Mouse (Mus musculus): ENCODE measurements around the gene Ypel5. TPM values are rescaled to one million over a fixed set of nuclear protein-coding genes. Genes with fewer than 3 reads are reported as not detected.

Ypel5 gene
- polyA plus RNA-seq, 1 experiment from 2014 or later, result 74.5 TPM

GRCm38 (mm10) chr17:72820425-72820824 lies 15.8 kb upstream of the Ypel5 start:
- Histone ChIP-seq H3K27ac (replicated peaks) (no peak overlapping the region), H3K4me3 (no peak overlapping the region), H3K9me3 (no peaks in the 10 kb centered on the region), H3K4me1 (no peaks in the 10 kb centered on the region), H3K27me3 (no peaks in the 10 kb centered on the region), H3K9ac (replicated peaks) (no peak overlapping the region), H3K36me3 (no peaks in the 10 kb centered on the region), H3K4me2 (replicated peaks) (no peak overlapping the region)
- 76% methylated on average over 4 of the region's 4 CpGs for WGBS
- ATAC-seq (ENCODE audit: low FRiP score, low read depth), result no peak

DNA sequence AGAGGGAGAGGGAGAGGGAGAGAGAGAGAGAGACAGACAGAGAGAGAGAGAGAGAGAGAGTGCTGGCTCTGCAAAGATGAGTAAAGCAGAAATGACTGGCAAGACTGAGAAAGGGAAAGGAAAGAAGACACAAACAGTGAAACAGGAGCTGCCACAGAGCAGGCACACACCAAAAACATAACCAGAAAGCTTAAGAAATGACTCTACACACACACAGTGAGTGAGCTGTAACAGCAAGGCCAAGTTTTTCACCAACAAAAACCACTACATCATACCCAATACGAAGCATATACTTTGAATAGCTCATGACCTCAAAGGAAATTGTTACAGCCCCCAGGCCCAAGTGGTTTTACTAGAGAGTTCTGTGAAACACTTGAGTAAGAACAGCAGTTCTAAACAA lies 14.3 kb upstream of the Ypel5 start:
- H3K9me3 ChIP-seq, result no peaks in the 10 kb centered on the region
- no peak overlapping the region for H3K9ac ChIP-seq (replicated peaks)
- H3K36me3 ChIP-seq, result no peaks in the 10 kb centered on the region
- no peaks in the 10 kb centered on the region for H3K27me3 ChIP-seq
- H3K4me1 ChIP-seq, result no peaks in the 10 kb centered on the region
- H3K27ac ChIP-seq (replicated peaks), result no peak overlapping the region
- no peak for ATAC-seq (ENCODE audit: low FRiP score, low read depth)
- 74% methylated on average over 1 of the region's 1 CpGs for WGBS
- H3K4me2 ChIP-seq (replicated peaks), result no peak overlapping the region
- H3K4me3 ChIP-seq, result no peak overlapping the region

GRCm38 (mm10) chr17:72826916-72827534 lies 9.2 kb upstream of the Ypel5 start:
- Histone ChIP-seq H3K4me3 (no peak overlapping the region), H3K36me3 (no peaks in the 10 kb centered on the region), H3K9ac (replicated peaks) (no peak overlapping the region), H3K27me3 (no peaks in the 10 kb centered on the region), H3K4me2 (replicated peaks) (no peak overlapping the region), H3K27ac (replicated peaks) (no peak overlapping the region), H3K4me1 (no peaks in the 10 kb centered on the region), H3K9me3 (no peaks in the 10 kb centered on the region)
- ATAC-seq (ENCODE audit: low FRiP score, low read depth), result no peak
- WGBS, result 82% methylated on average over 3 of the region's 3 CpGs

GRCm38 (mm10) chr17:72828027-72828678 lies 8.1 kb upstream of the Ypel5 start:
- Histone ChIP-seq H3K27me3 (no peaks in the 10 kb centered on the region), H3K4me1 (no peaks in the 10 kb centered on the region), H3K36me3 (no peaks in the 10 kb centered on the region), H3K9ac (replicated peaks) (no peak overlapping the region), H3K4me3 (no peak overlapping the region), H3K27ac (replicated peaks) (no peak overlapping the region), H3K9me3 (no peaks in the 10 kb centered on the region), H3K4me2 (replicated peaks) (no peak overlapping the region)
- no peak for ATAC-seq (ENCODE audit: low FRiP score, low read depth)
- 75% methylated on average over 3 of the region's 3 CpGs for WGBS

GRCm38 (mm10) chr17:72828687-72829086 lies 7.6 kb upstream of the Ypel5 start:
- H3K27me3 ChIP-seq, result no peaks in the 10 kb centered on the region
- no peak overlapping the region for H3K4me2 ChIP-seq (replicated peaks)
- H3K27ac ChIP-seq (replicated peaks), result no peak overlapping the region
- H3K36me3 ChIP-seq, result no peaks in the 10 kb centered on the region
- no peak overlapping the region for H3K9ac ChIP-seq (replicated peaks)
- no peaks in the 10 kb centered on the region for H3K4me1 ChIP-seq
- ATAC-seq (ENCODE audit: low FRiP score, low read depth), result no peak
- H3K4me3 ChIP-seq, result no peak overlapping the region
- H3K9me3 ChIP-seq, result no peaks in the 10 kb centered on the region
- 85% methylated on average over 8 of the region's 8 CpGs for WGBS

GRCm38 (mm10) chr17:72837140-72837712 lies 973 bp downstream of the Ypel5 start:
- ATAC-seq (ENCODE audit: low FRiP score, low read depth), result peak; percentile 59
- no peaks in the 10 kb centered on the region for H3K9me3 ChIP-seq
- WGBS, result under 1% methylated on average over 65 of the region's 77 CpGs

DNA sequence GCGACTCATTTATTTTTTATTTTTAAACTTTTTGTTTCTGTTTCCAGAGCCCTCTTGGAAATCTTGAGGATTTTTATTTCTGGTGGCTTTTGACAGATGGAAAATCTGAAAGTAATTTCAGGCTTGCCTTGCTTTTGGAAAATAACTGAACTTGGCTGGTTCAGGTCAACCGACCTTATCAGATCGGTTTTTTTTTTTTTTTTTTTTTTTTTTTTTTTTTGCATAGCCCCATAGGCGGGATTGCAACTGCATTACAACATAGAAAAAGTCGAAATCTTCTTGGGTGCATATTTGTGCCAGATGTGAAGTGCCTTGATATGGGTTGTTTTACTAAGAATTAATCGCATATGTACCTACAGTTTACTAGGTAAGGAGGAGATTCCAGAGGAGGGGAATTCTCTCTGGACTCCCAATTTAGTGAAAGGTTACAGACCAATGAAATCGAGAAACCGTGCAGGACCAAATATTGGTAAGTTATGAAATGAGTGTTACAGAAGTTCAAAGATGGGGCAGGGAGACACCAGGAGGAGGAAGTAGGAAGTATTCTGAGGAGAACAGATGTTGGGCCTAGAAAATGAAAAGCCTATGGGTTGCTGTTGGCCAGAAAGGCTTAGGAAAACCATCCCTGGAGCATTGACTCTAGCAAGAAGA lies 1.7 kb downstream of the Ypel5 start:
- peak overlapping the region; percentile 95 for H3K9ac ChIP-seq (replicated peaks)
- 27% methylated on average over 8 of the region's 8 CpGs for WGBS
- no peak for ATAC-seq (ENCODE audit: low FRiP score, low read depth)
- H3K4me1 ChIP-seq, result peaks cover 6% of the 10 kb centered on the region
- H3K9me3 ChIP-seq, result no peaks in the 10 kb centered on the region
- H3K4me3 ChIP-seq, result peak overlapping the region; percentile 94
- no peaks in the 10 kb centered on the region for H3K36me3 ChIP-seq
- no peaks in the 10 kb centered on the region for H3K27me3 ChIP-seq
- H3K27ac ChIP-seq (replicated peaks), result peak overlapping the region; percentile 96
- H3K4me2 ChIP-seq (replicated peaks), result peak overlapping the region; percentile 80

More at GRCm38 (mm10) chr17:72837140-72837712, 973 bp downstream of the Ypel5 start:
- H3K9ac ChIP-seq (replicated peaks), result peak overlapping the region; percentile 95
- no peaks in the 10 kb centered on the region for H3K36me3 ChIP-seq
- peak overlapping the region; percentile 80 for H3K4me2 ChIP-seq (replicated peaks)
- peaks cover 6% of the 10 kb centered on the region for H3K4me1 ChIP-seq
- H3K27me3 ChIP-seq, result no peaks in the 10 kb centered on the region
- peak overlapping the region; percentile 96 for H3K27ac ChIP-seq (replicated peaks)
- H3K4me3 ChIP-seq, result peak overlapping the region; percentile 94

GRCm38 (mm10) chr17:72839000-72839399 lies 2.7 kb downstream of the Ypel5 start:
- 88% methylated on average over 2 of the region's 2 CpGs for WGBS
- Histone ChIP-seq H3K36me3 (no peaks in the 10 kb centered on the region), H3K4me1 (peaks cover 6% of the 10 kb centered on the region), H3K4me2 (replicated peaks) (no peak overlapping the region), H3K9ac (replicated peaks) (no peak overlapping the region), H3K27me3 (no peaks in the 10 kb centered on the region), H3K27ac (replicated peaks) (no peak overlapping the region), H3K9me3 (no peaks in the 10 kb centered on the region), H3K4me3 (no peak overlapping the region)
- no peak for ATAC-seq (ENCODE audit: low FRiP score, low read depth)

GRCm38 (mm10) chr17:72844393-72844792 lies 8.1 kb downstream of the Ypel5 start:
- Histone ChIP-seq H3K9me3 (no peaks in the 10 kb centered on the region), H3K4me1 (no peaks in the 10 kb centered on the region), H3K9ac (replicated peaks) (no peak overlapping the region), H3K36me3 (peaks cover 5% of the 10 kb centered on the region; the same call in 1 of the 2 replicates), H3K27ac (replicated peaks) (no peak overlapping the region), H3K27me3 (no peaks in the 10 kb centered on the region), H3K4me2 (replicated peaks) (no peak overlapping the region), H3K4me3 (no peak overlapping the region)
- no peak for ATAC-seq (ENCODE audit: low FRiP score, low read depth)
- 95% methylated on average over 6 of the region's 6 CpGs for WGBS

- no peak for ATAC-seq (ENCODE audit: low FRiP score, low read depth)
- Histone ChIP-seq H3K4me3 (no peak overlapping the region), H3K9me3 (no peaks in the 10 kb centered on the region), H3K9ac (replicated peaks) (no peak overlapping the region), H3K27ac (replicated peaks) (no peak overlapping the region), H3K27me3 (no peaks in the 10 kb centered on the region), H3K36me3 (peaks cover 5% of the 10 kb centered on the region; the same call in 1 of the 2 replicates), H3K4me1 (no peaks in the 10 kb centered on the region), H3K4me2 (replicated peaks) (no peak overlapping the region)
- 91% methylated on average over 7 of the region's 7 CpGs for WGBS
These were observed 8.8 kb downstream of the Ypel5 start for GRCm38 (mm10) chr17:72844949-72845490.

GRCm38 (mm10) chr17:72845521-72845920 lies 9.3 kb downstream of the Ypel5 start:
- H3K4me2 ChIP-seq (replicated peaks), result no peak overlapping the region
- no peak for ATAC-seq (ENCODE audit: low FRiP score, low read depth)
- no peaks in the 10 kb centered on the region for H3K27me3 ChIP-seq
- no peaks in the 10 kb centered on the region for H3K9me3 ChIP-seq
- peaks cover 5% of the 10 kb centered on the region; the same call in 1 of the 2 replicates for H3K36me3 ChIP-seq
- no peaks in the 10 kb centered on the region for H3K4me1 ChIP-seq
- no peak overlapping the region for H3K27ac ChIP-seq (replicated peaks)
- H3K4me3 ChIP-seq, result no peak overlapping the region
- no peak overlapping the region for H3K9ac ChIP-seq (replicated peaks)

DNA sequence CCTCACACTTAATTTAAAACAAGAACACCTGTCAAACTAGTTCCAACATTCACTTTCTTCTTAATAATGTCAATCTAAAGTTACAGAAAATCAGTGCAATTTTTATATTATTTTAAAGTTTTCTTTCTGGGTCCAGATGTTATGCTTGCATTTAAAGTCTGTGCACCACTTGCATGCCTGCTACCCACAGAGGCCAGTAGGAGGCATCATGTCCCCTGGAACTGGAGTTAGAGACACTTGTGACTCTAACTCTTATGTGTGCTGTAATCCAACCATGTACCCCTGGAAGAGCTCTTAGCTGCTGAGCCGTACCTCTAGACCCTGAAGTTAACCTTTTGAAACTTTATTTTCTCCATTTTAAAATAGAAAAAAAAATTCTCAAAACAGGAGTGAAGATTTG lies 19.0 kb downstream of the Ypel5 start:
- Histone ChIP-seq H3K4me2 (replicated peaks) (no peak overlapping the region), H3K27ac (replicated peaks) (no peak overlapping the region), H3K9ac (replicated peaks) (no peak overlapping the region), H3K36me3 (no peaks in the 10 kb centered on the region), H3K27me3 (no peaks in the 10 kb centered on the region; the same call in 1 of the 2 replicates), H3K4me3 (no peak overlapping the region), H3K4me1 (no peaks in the 10 kb centered on the region), H3K9me3 (no peaks in the 10 kb centered on the region)
- 77% methylated on average over 1 of the region's 1 CpGs for WGBS
- no peak for ATAC-seq (ENCODE audit: low FRiP score, low read depth)
